Mouse (Mus musculus) spleen, adult 18-20 months (tissue): ENCODE results near the gene Zfp704.

Experiments used
- DNase-seq, 2 experiments: peaks; one replicate each; pipeline ENCODE4 v3.0.0; 2022; ENCODE audit warnings: mixed read lengths in 2 of 2

The Zfp704 gene

DNA sequence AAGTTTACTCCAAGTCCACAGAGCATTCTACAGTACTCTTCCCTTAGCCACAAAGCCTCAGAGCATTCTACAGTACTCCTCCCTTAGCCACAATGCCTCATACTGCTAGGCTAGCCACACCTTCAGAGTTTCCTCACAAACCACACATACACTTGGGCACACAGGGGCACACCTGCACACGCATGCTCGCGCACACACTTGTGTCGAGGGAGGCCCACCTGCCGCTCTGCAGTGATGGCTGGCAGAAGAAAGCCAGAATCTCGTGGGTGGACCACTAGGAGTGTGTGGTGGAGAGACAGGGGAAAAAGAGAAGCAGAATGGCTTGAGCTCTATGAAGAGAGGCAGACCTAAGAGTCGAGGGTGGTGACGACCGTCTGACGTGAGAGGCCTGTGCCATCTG, 97.7 kb downstream of the Zfp704 start:
- DNase-seq = no peak

DNA sequence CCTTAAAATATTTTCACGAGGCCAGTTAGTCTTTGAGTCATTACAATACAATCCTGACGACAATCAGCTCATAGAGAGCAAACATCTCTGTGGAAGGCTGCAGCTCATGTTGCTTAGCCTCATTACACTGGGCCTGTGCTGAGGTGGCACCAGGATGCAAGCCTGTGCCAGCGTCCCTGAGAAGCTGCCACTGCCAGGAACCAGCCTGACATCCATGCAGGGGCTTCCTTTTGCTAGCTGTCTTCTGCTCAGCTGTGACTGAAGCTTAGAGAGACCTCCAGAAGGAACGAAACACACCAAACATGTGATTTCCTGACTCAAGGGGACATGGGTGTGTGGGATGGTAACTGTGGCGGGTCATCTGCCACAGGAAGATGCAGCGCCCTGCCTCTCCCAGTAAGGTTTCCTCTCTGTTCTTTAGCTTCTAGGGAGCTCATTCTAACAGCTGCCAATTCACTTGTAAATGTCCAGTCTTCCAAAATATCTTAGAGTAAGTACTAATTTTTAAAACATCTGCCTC, 104.1 kb downstream of the Zfp704 start:
- no peak for DNase-seq

- DNase-seq = no peak
Measured at GRCm38 (mm10) chr3:9504371-9504770, 105.5 kb downstream of the Zfp704 start.

DNA sequence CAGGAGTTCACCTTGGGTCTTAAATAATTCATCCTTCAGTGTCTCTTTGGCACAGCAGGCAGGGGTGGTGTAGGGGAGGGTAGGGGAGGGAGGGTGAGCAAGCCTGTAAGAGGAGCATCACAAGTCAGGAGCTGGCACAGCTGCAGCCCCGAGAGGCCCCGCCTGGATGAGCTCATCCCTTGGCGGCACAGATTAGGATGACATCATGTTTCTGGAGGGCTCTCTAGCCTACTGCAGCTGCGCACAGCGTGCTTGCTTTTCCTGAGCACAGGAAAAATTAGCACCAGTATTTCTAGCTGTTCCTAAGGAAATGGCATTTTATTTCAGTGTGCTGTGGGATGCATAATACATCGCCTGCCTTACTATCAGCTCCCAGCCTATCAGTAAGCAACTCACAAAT, 109.2 kb downstream of the Zfp704 start:
- peak in 1 of 2 experiments; percentile 17 for DNase-seq

GRCm38 (mm10) chr3:9499994-9500553, 109.8 kb downstream of the Zfp704 start:
- DNase-seq = no peak

- DNase-seq = no peak
Measured at GRCm38 (mm10) chr3:9499489-9499888, 110.4 kb downstream of the Zfp704 start.

DNA sequence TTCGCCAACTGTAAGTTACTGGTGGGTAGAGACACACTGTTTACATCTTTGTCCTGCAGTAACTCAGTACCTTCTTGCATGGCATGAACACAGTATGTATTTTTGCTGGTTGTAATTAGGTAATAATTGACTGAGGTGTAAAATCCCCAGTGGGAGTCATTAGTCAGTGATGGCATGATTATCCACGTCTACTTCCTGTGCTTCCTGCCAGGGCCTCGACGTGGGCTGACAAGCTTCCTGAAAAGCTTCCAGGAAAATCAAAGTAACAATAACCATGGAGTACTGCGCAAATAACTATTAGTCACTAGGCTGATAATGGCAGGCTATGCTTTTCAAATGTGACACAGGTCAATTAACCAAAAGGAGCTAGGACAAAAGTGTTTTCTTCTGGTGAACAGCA, 112.6 kb downstream of the Zfp704 start:
- DNase-seq = no peak

DNA sequence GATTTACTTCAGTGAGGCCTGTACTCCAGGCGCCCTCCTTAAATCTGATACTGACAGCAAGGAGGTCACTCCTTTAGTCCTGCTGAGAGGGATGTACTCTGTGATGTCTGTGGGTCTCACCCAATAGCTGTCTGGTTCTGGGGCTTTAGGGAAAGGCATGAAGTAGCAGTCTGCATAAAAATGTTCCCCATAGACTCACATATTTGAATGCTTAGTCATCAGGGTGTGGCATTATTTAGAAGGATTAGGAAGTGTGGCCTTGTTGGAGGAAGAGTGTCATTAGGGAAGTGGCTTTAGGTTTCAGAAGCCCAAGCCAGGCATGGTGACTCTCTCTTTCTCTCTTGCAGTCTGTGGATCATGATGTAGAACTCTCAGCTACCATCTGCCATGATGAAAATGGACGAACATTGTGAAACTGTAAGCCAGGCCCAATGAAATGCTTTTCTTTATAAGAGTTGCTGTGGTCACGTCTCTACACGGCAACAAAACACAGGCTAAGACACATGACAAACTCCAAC, 118.1 kb downstream of the Zfp704 start:
- no peak for DNase-seq

DNA sequence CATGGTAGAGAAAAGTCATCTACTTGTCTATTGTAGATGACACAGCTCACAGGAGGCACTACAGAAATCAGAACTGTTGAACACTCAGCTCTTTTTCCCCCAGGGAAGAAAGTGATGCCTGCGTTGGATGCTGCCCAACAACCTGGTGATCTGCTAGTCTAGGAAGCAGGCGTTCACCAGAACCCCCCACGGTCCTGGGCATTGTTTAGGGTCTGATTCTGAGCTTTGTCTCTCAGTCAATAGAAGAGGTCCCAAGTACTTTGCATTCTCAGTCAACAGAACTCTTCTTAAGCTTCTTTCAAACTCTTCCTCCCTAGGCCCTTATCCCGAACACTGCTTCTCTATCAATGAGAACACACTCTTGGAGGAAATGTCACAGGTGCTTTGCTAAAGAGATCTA, 122.2 kb downstream of the Zfp704 start:
- no peak for DNase-seq

DNA sequence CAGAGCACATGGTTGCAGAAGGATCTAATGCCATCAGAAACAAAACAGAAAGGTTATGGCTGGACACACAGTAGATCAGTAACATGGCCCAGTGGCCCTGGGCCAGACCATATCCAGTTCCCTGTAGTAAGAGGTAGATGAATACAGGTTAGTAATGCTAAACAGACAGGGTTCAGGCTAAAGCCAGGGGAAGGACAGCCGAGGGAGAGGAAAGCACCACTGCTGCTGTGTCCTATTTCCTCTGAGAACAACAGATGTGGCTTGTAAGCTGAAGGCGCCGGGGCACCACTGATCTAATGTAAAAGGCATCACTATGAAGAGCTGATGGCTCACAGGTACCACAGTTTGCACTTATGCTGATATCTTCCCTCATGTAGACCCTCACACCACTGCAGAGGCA, 124.4 kb downstream of the Zfp704 start:
- no peak for DNase-seq

- no peak for DNase-seq
Measured at GRCm38 (mm10) chr3:9481956-9482355, 127.9 kb downstream of the Zfp704 start.

- no peak for DNase-seq
Measured at GRCm38 (mm10) chr3:9481358-9481757, 128.5 kb downstream of the Zfp704 start.

- DNase-seq = no peak
Measured at GRCm38 (mm10) chr3:9480936-9481335, 128.9 kb downstream of the Zfp704 start.

- DNase-seq = no peak
Measured at GRCm38 (mm10) chr3:9477386-9477785, 132.5 kb downstream of the Zfp704 start.

DNA sequence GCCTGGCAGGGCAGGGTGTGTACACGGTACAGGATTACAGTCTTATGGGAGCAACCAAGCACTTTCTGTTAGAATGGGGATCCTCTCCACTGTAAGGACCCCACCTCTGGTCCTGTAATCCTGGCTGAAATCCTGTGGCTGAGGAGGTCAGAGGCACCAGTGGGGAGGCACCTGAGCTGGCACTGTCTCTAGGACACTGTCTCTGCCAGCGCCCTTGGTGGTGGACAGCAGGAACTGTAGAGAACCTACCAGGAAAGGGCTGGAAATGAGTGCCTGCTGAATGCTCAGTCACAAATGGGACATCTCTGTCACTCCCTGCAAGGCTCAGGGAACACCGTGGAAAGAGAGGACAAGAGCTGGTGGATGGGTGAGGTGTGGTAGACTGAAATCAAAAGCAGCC, 133.5 kb downstream of the Zfp704 start:
- no peak for DNase-seq

DNA sequence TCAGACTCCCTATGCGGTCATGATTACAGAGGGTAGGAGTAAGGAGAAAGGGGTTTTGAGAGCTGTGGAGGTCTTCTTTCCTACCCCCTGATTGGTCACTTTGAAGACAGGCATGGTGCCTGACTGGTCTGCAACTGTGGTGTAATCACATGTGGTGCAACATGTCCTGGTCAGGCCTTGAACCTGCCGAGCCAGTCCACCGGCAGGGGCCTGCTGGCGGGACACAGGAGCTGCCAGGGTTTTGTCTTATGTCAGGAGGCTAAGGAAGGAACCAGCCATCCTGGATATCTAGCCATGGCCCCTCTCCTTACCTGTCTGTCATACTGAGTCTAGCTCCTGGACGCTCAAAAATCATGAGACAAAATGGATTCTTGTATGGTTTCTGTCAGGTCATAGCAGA, 134.4 kb downstream of the Zfp704 start:
- DNase-seq = no peak

- no peak for DNase-seq
Measured at GRCm38 (mm10) chr3:9474331-9474730, 135.6 kb downstream of the Zfp704 start.

GRCm38 (mm10) chr3:9466287-9466686, 143.6 kb downstream of the Zfp704 start:
- DNase-seq = peak in 1 of 2 experiments; percentile 60

DNA sequence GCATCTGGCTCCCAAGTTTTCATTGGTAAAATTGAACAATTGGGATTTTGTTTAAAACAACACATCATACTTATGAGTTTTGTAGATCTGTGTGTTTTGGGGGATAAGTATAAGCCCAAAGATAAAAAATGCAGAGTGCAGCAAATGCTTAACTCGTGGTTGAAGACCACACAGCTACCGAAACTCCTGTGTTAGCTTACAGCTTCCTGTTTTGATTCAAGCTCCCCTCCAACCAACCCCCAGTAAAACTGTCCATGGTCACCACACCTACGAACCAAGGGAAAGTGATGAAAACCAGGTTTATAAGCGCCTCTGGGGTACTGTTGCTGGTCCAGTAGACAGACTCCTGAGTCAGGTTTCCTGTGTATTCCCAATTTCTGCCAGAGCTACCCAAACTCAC, 144.2 kb downstream of the Zfp704 start:
- DNase-seq = no peak

- no peak for DNase-seq
Measured at GRCm38 (mm10) chr3:9461660-9462059, 148.2 kb downstream of the Zfp704 start.

GRCm38 (mm10) chr3:9460284-9460683, 149.6 kb downstream of the Zfp704 start:
- DNase-seq = no peak

DNA sequence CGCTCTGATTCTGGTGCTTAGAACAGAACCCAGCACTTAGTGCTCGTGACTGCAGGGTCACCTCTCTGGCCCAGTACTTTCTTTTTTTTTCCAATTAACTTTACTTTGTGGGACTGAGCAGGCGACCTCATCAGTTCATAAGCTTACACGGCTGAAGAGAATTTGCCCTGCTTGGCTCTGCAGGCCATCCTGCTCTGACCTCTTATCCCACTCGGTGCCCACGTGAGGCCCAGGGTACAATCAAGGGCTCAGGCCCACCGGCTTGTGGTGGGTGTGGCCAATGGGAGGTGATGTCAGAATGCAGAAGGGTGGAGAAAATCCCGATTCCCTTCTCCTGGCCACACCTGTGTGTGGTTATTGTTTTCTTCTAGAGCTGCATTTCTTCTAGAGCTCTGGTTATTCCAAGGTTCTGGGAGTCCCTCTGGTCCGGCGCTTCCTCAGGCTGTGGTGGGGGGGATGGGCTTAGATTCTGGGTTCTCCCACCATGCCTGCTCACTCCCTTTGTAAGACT, 153.4 kb downstream of the Zfp704 start:
- DNase-seq = no peak

- DNase-seq = no peak
Measured at GRCm38 (mm10) chr3:9455351-9455750, 154.5 kb downstream of the Zfp704 start.

GRCm38 (mm10) chr3:9454556-9455330, 155.1 kb downstream of the Zfp704 start:
- no peak for DNase-seq
